Mouse (Mus musculus) T-helper 1 cell (primary cell): ENCODE data around the gene Ggct.

Experiments
- in situ Hi-C: fragments of 300-600 bp; cut with MboI, MseI; formaldehyde crosslinking; loops from one replicate; pipeline ENCODE4 v1.15.1; 2025; ENCODE audit warnings: high pct_unique_total_duplicates

Gene Ggct

DNA sequence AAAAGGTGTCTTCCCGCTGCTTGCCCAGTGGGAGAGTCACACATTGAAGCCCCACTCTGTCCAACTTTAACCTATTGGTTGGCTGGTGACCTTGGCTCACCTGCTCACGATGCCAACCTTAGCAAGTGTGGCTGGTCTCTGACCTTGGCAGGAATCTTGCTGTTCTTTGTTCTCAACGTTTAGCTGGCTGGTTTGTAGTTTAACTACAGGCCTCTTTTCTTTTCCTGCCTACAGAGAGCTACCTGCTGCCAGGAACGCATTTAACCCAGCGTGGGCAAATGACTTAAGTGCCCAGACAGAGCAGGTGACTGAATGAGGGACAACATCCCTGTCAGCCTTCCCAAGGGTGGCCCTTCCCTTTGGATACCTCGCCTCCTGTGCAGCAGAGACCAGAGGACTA lies 5.0 kb upstream of the Ggct start:
- in situ Hi-C loops: no loop called here

DNA sequence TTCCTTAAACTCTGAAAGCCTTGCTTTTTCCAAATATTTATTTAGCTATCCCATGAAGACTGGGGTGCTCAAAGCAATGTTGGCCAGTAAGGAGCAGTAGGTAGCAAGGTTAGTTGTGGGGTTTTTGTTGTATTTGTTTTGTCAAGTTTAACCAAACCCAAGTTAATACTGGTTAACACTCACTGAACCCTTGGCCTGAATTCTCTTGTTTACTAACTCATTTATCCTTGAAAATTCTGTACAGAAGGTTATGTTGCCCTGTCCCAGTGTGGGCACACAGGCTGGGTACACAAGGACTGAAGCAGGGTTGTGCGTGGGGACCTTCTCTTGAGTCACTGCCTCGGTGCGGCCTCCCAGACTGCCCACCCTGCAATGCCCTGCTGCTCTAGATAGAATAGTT lies 3.6 kb upstream of the Ggct start:
- in situ Hi-C loops: no loop called here

DNA sequence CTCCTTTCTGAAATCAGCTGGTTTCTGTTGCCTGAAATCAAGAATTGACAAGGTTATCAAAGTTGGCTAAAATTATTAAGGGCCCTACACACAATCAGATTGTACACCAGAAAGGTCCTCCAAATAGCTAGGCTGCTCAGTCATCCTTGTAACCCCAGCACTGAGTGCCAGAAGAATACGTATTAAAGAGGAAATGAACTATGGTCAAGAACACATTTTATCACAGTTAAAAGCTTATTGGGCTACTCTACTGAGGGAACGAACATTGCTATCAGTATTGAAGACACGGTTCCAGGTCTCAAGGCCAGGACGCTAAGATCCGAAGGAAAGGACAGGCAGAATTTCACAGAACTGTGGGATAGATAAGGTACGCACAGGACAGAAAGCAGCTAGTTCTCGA lies 609 bp downstream of the Ggct start:
- in situ Hi-C loops: loop anchor here (5.0 kb wide), 1 partner anchor 45 kb away; the partner anchor contains the start of gene Gars

GRCm38 (mm10) chr6:54991189-54991588 lies 1.6 kb downstream of the Ggct start:
- in situ Hi-C loops: loop anchor here (5.0 kb wide), 1 partner anchor 46 kb away; the partner anchor contains the start of gene Gars

GRCm38 (mm10) chr6:54988141-54988540 lies 4.6 kb downstream of the Ggct start:
- in situ Hi-C loops: no loop called here

- in situ Hi-C loops: no loop called here
Observed at GRCm38 (mm10) chr6:54984096-54984495, 8.7 kb downstream of the Ggct start.

- in situ Hi-C loops: no loop called here
Observed at GRCm38 (mm10) chr6:54983526-54984050, 9.2 kb downstream of the Ggct start.

DNA sequence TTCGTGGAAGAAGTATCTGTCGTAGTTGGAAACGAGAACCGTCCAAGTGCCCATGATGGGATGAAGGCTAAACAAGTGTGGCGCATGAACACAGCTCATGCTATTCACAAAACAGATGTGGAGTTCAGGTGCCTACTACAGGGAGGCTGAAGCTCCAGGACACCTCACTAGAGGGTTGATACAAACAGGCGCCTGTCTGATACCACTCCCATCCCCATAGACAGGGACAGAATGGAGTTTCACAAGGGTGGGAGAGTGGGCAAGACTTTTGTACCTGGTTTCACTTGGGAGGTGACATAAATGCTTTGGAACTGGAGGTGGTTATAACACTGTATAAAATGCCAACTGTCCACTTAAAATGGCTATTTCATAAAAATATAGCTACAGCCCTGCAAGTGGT lies 13.3 kb downstream of the Ggct start:
- in situ Hi-C loops: loop anchor here (5.0 kb wide), 1 partner anchor 57 kb away; no protein-coding TSS in a partner anchor

GRCm38 (mm10) chr6:54975616-54976015 lies 17.1 kb downstream of the Ggct start:
- in situ Hi-C loops: loop anchor here (5.0 kb wide), 1 partner anchor 53 kb away; no protein-coding TSS in a partner anchor

DNA sequence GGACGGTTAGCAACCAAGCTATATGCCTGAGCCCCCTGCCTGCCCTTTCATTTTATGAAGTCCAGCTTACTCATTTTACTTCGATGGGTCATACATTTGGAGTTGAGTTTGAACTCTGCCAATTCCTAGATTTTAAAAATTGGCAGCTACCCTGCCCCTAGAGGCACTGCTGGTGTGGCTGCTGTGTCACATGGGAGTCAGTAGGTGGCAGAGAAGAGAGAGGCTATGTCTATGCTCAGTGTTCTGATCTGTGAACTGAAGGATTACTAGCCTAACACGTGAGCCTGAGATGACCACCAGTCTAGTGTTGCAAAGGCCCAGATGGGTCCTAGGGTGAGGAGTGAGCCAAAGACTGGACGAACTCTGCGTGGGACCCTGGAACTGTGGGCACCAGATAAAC lies 18.2 kb downstream of the Ggct start:
- in situ Hi-C loops: no loop called here

DNA sequence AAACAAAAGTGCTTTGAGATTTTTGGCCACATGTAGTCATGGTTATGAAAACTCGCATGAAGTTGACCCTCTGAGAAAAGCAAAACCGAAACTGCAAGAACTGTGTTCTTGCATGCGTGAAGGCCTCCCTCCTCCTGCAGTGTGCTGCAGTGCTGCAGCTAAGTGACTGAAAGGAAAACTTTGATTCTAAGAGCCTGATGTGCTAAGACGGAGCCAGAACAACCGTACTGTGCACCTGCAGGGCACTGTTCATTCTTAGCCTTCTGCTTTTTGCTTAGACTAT lies 19.9 kb downstream of the Ggct start:
- in situ Hi-C loops: no loop called here

GRCm38 (mm10) chr6:54972111-54972928 lies 20.4 kb downstream of the Ggct start, which contains the start of gene Nod1:
Nod1 (minus strand) TSS chr6:54972612.
- in situ Hi-C loops: no loop called here

- in situ Hi-C loops: no loop called here
Observed at GRCm38 (mm10) chr6:54971731-54972110, 21.0 kb downstream of the Ggct start.

- in situ Hi-C loops: no loop called here
Observed at GRCm38 (mm10) chr6:54970506-54970905, 22.2 kb downstream of the Ggct start.

GRCm38 (mm10) chr6:54969801-54970200 lies 22.9 kb downstream of the Ggct start:
- in situ Hi-C loops: no loop called here

- in situ Hi-C loops: no loop called here
Observed at GRCm38 (mm10) chr6:54967591-54967990, 25.2 kb downstream of the Ggct start.

DNA sequence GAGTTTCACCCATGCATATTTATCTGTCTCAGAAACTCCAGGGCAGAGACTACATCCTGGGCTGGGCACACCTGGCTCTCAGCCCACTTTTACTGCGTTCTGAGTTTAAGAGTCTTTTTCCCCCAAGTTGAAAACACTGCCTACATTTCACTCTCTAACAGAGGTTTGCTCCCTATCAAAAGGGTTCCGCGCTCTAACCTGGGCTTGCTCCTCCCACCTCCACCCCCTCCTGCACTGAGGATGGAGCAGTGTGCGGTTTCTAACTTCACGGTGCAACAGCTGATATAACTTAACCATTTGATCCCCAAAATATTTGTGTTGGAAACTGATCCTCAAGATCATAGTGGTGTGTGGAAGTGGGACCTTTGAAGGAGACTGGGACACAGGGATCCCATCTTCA lies 27.5 kb downstream of the Ggct start:
- in situ Hi-C loops: no loop called here

GRCm38 (mm10) chr6:54964755-54965154 lies 28.0 kb downstream of the Ggct start:
- in situ Hi-C loops: no loop called here

GRCm38 (mm10) chr6:54963599-54963998 lies 29.2 kb downstream of the Ggct start:
- in situ Hi-C loops: no loop called here

GRCm38 (mm10) chr6:54957655-54958054 lies 35.1 kb downstream of the Ggct start:
- in situ Hi-C loops: no loop called here

GRCm38 (mm10) chr6:54956425-54956824 lies 36.3 kb downstream of the Ggct start:
- in situ Hi-C loops: no loop called here

- in situ Hi-C loops: no loop called here
Observed at GRCm38 (mm10) chr6:54955949-54956348, 36.8 kb downstream of the Ggct start.

DNA sequence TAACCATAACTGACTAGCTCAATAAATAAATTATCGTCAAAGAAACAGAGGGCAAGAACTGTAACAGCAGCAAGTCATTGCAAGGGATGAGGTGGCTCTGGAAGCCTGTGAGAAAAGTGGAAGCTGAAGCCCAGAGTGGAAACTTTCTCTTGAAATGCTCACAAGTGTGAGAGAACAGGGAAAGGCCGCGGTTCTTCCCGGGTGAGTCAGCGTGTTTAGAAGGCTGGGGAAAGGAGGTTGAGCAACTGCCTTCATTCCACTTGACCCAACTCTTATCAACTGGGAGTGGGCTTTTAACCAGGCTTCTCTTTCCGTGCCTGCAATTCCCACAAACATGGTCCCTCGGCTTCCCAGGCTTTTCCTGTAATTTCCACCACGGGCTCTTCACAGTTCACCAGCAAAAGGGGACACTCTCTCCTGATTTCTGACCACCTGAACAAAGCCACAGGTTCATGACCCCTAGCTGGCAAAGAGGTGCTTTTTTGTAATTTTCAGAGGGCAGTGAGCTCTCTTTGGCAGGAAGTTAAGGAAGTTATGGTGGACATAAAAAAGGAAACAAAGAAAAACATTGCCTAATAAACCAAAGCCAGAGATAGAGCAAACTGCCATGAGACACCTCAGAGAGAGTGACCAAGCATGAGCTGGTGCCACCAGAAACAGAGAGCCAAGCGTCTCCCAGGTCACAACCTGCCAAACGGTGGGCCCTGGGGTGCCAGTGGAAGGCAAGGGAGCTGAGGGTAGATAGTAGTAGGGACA lies 37.9 kb downstream of the Ggct start:
- in situ Hi-C loops: no loop called here
